Mouse (Mus musculus): Measurements from ENCODE around the gene Hspa1b.

GRCm38 (mm10) chr17:34937960-34938505, 21.0 kb downstream of the Hspa1b start:
- no peak for TF ChIP-seq ZC3H11A (IDR thresholded peaks at IDR 0.05; ENCODE audit: borderline replicate concordance, low read depth, low read length)
- no peak for TF ChIP-seq ZNF384 (IDR thresholded peaks at IDR 0.05; ENCODE audit: low read depth, low read length)
- TF ChIP-seq MAFK (IDR thresholded peaks at IDR 0.05; ENCODE audit: insufficient read depth, low read depth, low read length): no peak
- no peak for TF ChIP-seq CHD2 (IDR thresholded peaks at IDR 0.05; ENCODE audit: low read depth, low read length)
- no peak for TF ChIP-seq HCFC1 (IDR thresholded peaks at IDR 0.05; ENCODE audit: borderline replicate concordance, insufficient read depth, low read length)
